Mouse (Mus musculus) urinary bladder, adult 18-20 months (tissue): ENCODE measurements at regions not wholly inside any gene's neighbourhood (a gene's known extent, or its start where the extent isn't known, plus 50 kb on each side); places are given as distances from the start of the nearest gene placed in this dataset.
A peak's percentile ranks its signal among the peaks of the same experiment; 100 is the strongest.
"Not testable (repeated sequence)": the region's sequence is repeated elsewhere in the genome, so short reads cannot be mapped to it uniquely, and the experiment has no call there.

Experiments
- DNase-seq, 2 experiments: peaks; one replicate each; pipeline ENCODE4 v3.0.0; 2022; ENCODE audit warnings: low spot score in 2 of 2, mixed read lengths in 2 of 2

DNA sequence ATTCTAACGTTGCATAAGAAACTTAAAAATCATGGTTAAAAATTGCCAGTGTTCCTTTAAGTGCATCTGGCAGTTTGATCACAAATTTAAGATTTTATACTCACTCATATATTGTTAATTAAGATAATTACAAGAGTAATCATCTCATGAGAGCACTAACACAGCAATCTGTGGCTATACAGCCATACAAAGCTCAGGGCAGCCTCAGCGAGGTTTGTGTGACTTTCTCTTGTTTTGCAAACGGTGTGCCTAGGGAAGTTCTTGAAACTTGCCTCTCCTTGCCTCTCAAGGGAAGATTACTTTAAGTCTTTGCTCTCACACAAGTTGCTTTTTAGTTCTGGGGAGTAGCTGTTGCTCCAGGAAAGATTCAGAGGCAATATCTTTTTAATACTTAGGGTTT is 58.1 kb upstream of the Slc1a4 start:
- no peak for DNase-seq

DNA sequence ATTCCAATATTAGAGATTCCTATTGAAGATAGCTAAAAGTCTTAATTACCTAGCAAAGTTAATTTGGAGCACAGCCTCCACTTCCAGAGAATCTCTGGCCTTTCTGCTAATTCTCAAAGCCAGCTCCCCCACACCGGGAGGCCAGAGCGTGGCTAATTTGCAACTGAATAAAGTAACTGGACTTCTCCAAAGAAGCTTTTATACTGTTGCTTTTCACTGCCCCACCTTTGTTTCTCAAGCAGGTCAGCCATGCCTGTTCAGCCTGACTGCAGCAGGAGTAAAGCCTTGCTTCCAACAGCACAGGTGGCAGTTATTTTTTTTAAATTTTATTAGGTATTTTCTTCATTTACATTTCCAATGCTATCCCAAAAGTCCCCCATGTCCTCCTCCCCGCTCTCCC is 60.8 kb upstream of the Slc1a4 start:
- not testable (repeated sequence) for DNase-seq

GRCm38 (mm10) chr11:20393807-20394206 is 61.3 kb upstream of the Slc1a4 start:
- DNase-seq, result not testable (repeated sequence)

- DNase-seq, result no peak
Observed at GRCm38 (mm10) chr11:20395848-20396203, 63.3 kb upstream of the Slc1a4 start.

DNA sequence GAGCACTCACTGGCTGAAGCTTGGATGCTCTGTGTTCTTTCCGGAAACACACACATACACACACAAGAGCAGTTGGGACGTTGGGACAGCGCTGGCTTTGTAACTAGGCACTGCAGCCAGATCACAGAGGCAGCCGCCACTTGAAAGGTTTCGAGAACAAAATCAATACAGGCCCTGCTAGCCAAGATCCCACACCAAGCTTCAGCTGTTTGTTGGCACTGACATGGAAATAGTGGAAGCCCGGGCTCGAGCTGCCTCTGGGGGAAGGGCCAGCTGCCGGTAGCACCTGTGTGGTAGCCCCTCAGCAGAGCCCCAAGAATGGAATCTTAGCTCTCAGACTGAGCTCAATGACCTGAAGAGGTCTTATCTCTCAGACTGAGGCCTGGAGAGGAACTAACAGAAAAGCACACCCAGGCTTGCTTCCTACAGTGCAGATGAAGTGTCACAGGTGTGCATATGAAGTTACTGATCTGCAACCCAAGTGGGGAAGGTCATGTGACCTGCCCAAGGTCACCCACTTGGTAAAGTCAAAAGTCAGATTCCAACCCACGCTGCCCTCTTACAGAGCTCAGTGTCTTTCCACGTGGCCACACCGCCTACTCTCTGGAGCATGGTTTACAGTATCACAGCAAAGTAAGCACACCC is 63.8 kb upstream of the Slc1a4 start:
- DNase-seq, result no peak

GRCm38 (mm10) chr11:20396884-20397283 is 64.4 kb upstream of the Slc1a4 start:
- DNase-seq, result no peak

DNA sequence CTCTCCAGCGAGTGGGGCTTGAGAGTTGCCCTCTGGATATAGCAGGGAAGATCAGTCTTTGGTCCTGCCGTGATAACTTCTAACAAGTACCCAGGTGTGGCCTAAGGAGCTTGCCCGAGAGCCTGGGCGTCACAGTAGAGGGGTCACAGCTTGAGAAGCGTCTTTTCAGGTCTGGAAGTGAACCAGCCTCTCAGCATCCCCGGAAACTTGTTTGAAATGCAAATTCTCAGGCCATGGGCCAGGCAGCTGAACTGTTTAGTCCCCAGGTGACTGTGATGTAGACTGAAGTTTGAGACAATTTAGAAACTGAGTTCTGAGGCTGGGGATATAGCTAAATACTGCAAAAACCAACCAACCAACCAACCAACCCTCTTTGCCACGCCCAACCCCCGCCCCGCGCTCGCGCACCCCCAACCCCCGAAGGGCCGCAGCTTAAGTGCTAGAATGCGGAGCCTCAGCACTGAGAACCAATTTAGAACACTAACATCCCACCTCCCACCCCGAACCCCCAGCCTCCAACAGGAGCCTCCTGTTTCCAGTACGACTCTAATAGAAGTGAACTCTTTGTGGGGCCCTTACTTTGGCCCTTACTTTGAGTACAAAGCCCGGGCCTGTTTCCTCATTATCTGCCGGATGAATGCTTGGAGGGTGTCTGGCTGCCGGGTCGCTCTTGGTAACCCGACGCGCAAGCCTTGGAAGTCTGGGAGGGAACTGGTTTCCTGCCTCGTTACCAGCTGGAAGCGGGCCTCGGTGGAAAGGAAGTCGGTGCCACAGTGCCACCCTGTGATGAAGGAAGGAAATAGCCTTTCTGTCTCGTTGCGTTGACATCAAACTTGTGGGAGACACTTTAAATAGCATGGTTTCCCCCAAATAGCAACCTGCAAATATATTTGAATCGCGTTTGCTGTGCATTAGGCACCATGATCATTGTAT is 68.1 kb upstream of the Slc1a4 start:
- DNase-seq, result peak; percentile 60 to 71

DNA sequence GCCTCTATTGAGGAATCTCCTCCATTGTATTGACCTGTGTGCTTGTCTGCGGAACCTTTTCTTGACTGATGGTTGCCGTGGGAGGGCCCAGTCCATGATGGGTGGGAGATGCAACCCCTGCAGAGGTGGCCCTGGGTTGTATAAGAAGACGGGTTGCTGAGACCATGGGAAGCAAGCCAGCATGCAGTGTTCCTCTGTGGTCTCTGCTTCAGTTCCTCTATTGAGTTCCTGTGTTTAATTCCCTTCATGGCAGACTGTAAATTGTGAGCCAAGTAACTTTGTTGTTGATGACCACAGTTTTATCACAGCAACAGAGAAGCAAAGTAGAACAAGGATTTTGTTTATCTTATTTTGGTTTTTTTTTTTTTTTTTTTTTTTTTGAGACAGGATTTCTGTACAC is 70.9 kb upstream of the Slc1a4 start:
- no peak for DNase-seq

GRCm38 (mm10) chr11:20404476-20404875 is 72.0 kb upstream of the Slc1a4 start:
- DNase-seq, result no peak

- DNase-seq, result no peak
Observed at GRCm38 (mm10) chr11:20418141-20418540, 85.6 kb upstream of the Slc1a4 start.

GRCm38 (mm10) chr11:20420876-20421275 is 88.4 kb upstream of the Slc1a4 start:
- no peak for DNase-seq

GRCm38 (mm10) chr11:20436057-20436456 is 103.5 kb upstream of the Slc1a4 start:
- DNase-seq, result no peak

GRCm38 (mm10) chr11:20442476-20442875 is 100.6 kb upstream of the Sertad2 start:
- DNase-seq, result no peak

- DNase-seq, result no peak
Observed at GRCm38 (mm10) chr11:20445061-20445902, 97.8 kb upstream of the Sertad2 start.

GRCm38 (mm10) chr11:20445903-20446264 is 97.2 kb upstream of the Sertad2 start:
- peak in 1 of 2 experiments; percentile 39 for DNase-seq

DNA sequence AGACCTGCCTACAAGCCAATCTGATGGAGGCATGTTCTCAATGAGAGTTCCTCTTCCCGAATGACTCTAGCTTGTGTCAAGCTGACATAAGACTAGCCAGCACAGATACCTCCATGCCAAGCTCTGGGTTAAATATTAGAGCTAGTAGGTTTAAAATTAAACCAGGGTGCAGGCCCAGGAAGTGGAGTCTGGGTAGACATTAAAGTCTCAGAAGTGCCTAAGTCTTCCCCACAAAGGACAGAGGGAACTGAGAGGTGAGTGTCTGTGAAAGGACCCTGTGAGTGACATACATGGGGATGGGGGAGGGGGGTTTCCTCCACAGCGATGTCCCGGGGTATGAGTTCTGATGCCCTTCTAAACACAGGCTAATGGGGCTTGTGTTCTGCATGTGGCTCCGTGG is 90.2 kb upstream of the Sertad2 start:
- DNase-seq, result no peak

- no peak for DNase-seq
Observed at GRCm38 (mm10) chr11:20453786-20454185, 89.3 kb upstream of the Sertad2 start.

DNA sequence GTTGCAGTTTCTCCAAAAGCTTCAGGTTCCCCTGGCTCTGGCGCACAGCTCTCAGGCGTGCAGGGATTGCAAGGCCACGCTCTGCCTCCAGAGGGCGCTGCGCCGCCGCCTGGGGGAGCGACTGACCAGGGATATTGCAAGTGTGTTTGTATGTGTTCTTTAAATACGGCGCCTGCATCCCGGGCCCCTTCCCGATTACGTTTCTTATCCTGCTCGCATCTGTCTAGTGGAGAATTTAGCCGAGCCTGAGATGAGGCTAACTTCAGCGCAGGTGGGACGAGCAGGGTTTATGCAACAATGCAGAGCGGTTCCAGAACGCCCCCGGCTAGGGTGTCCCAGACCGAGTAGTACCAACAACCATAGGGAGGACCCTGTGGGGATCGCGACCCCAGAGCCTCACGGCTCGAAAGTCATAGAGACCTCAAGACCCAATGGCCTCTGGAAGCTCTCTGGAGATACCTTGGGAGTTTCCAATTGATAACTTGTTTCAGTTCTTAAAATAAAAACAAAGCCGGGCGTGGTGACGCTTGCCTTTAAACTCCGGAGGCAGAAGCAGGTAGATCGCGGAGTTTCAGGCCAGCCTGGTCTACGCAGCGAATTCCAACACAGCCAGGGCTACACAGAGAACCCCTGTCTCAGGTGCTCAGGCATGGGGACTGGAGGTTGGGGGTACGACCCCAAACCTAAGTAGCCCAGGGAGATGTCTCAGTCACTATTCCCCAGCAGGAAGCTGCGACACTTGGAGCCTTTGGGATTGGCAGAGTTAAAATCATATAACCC is 87.8 kb upstream of the Sertad2 start:
- DNase-seq, result peak; percentile 73 to 81

- DNase-seq, result no peak
Observed at GRCm38 (mm10) chr11:20455865-20456648, 87.0 kb upstream of the Sertad2 start.

DNA sequence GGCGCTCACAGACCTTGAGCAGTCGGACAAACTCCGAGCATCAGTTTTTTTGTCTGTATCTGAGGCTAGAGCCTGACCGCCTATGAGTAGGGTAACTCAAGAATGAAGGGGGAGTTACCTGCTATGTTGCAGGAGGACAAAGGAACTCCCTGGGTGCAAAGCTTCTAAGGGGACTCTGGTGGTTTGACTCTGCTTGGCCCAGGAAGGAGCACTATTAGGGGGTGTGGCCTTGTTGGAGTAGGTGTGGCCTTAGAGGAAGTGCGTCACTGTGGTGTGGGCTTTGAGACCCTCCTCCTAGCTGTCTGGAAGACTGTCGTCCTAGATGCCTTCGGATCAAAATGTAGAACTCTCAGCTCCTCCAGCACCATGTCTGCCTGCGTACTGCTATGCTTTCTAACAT is 83.9 kb upstream of the Sertad2 start:
- no peak for DNase-seq

GRCm38 (mm10) chr11:20460501-20460921 is 82.5 kb upstream of the Sertad2 start:
- DNase-seq, result no peak
